Mouse (Mus musculus) hindbrain, embryonic 13.5 days (tissue): ENCODE data around the gene Ptprh. TPM values are rescaled to one million over a fixed set of nuclear protein-coding genes. Genes with fewer than 3 reads are reported as not detected.
A peak's percentile ranks its signal among the peaks of the same experiment; 100 is the strongest.

ENCODE experiments used
- ATAC-seq: fragments of 200-750 bp; cut with Nextera tagmentation; 2 replicates; pipeline ENCODE4 v1.8.0; 2017; ENCODE audit warnings: moderate TSS enrichment; ENCODE audit not compliant: low FRiP score
- H3K27ac ChIP-seq: fragments of 300-500 bp; sonication (generic); 2 replicates; pipeline ENCODE4 v1.5.1; 2015; ENCODE audit warnings: inconsistent platforms, mild to moderate bottlenecking, moderate library complexity
- H3K27me3 ChIP-seq: fragments of 300-500 bp; sonication (generic); 2 replicates; pipeline ENCODE4 v1.6.1; 2015; ENCODE audit warnings: mild to moderate bottlenecking, inconsistent platforms
- H3K36me3 ChIP-seq: fragments of 300-500 bp; sonication (generic); 2 replicates; pipeline ENCODE4 v1.6.1; 2015; ENCODE audit warnings: mild to moderate bottlenecking, inconsistent platforms
- H3K4me1 ChIP-seq: fragments of 300-500 bp; sonication (generic); replicated peaks from 2 replicates; pipeline ENCODE4 v1.6.1; 2015; ENCODE audit warnings: inconsistent platforms
- H3K4me2 ChIP-seq: fragments of 300-500 bp; sonication (generic); 2 replicates; pipeline ENCODE4 v1.6.1; 2015; ENCODE audit warnings: inconsistent platforms, mild to moderate bottlenecking, moderate library complexity
- H3K4me3 ChIP-seq: fragments of 300-500 bp; sonication (generic); 2 replicates; pipeline ENCODE4 v1.5.1; 2015; ENCODE audit warnings: mild to moderate bottlenecking, inconsistent platforms
- H3K9ac ChIP-seq: fragments of 300-500 bp; sonication (generic); 2 replicates; pipeline ENCODE4 v1.6.1; 2015; ENCODE audit warnings: mild to moderate bottlenecking, inconsistent platforms
- H3K9me3 ChIP-seq: fragments of 300-500 bp; sonication (generic); 2 replicates; pipeline ENCODE4 v1.6.1; 2016; ENCODE audit warnings: inconsistent platforms
- WGBS: fragments of 180-500 bp; shearing (Covaris S2); methylation state at CpG from one replicate; pipeline ENCODE4 v1.1.7; 2015; 5-methylcytosine and 5-hydroxymethylcytosine counted together
- microRNA-seq: library from miRNA; unstranded; fragments of <30 nt; microRNA quantifications from one replicate; pipeline ENCODE4, GENCODE M21; 2016
- polyA plus RNA-seq: library from polyadenylated mRNA; unstranded; fragments of >200 nt; fragmentation: Nextera tagmentation; extraction: Ambion mirVana; gene quantifications from 2 replicates; pipeline ENCODE4 v1.2.1, GENCODE M21; 2015

The Ptprh gene
- polyA plus RNA-seq, 1 experiment from 2014 or later, result 0.71 TPM

GRCm38 (mm10) chr7:4503858-4504257, 100.0 kb downstream of the Ptprh start:
- Histone ChIP-seq H3K9me3 (no peaks in the 10 kb centered on the region), H3K27me3 (0 out of 2 replicates have a peak, but pooled peaks cover 8% of the 10 kb centered on the region), H3K9ac (no peak overlapping the region), H3K36me3 (no peaks in the 10 kb centered on the region), H3K4me2 (no peak overlapping the region), H3K27ac (no peak overlapping the region), H3K4me1 (peaks cover 24% of the 10 kb centered on the region), H3K4me3 (no peak overlapping the region)
- no peak for ATAC-seq
- WGBS, result 91% methylated on average over 5 of the region's 5 CpGs

DNA sequence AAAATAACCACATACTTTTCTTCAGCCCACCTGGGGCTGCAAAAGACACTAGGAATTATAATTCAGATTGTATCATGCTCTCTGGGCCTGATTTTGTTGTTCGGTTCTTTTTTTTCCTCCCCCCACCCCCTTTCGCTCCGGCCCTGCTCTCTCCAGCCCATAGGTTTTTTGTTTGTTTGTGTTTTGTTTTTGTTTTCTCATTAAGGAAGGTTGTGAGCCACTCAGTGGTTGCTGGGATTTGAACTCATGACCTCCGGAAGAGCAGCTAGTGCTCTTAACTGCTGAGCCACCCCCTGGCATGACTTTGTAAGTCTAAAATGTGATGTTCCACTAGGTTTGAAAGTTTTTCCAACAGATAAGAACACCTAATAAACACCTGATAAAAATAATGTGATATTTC, 100.7 kb downstream of the Ptprh start:
- no peak for ATAC-seq
- Histone ChIP-seq H3K4me3 (no peak overlapping the region), H3K4me1 (peaks cover 32% of the 10 kb centered on the region), H3K27ac (no peak overlapping the region), H3K4me2 (0 out of 2 replicates have a peak overlapping the region, but pooled peaks have one; percentile 89), H3K36me3 (no peaks in the 10 kb centered on the region), H3K27me3 (0 out of 2 replicates have a peak, but pooled peaks cover under 1% of the 10 kb centered on the region), H3K9me3 (no peaks in the 10 kb centered on the region), H3K9ac (no peak overlapping the region)
- WGBS, result 78% methylated on average over 4 of the region's 4 CpGs

- Histone ChIP-seq H3K9me3 (no peaks in the 10 kb centered on the region), H3K4me1 (peaks cover 37% of the 10 kb centered on the region), H3K9ac (peak overlapping the region; percentile 94), H3K36me3 (peaks cover under 1% of the 10 kb centered on the region; the same call in 1 of the 2 replicates), H3K27ac (peak overlapping the region; percentile 92; the same call in 1 of the 2 replicates), H3K4me3 (peak overlapping the region; percentile 88), H3K4me2 (peak overlapping the region; percentile 89), H3K27me3 (no peaks in the 10 kb centered on the region)
- peak; percentile 8; the same call in 1 of the 2 replicates for ATAC-seq
- 14% methylated on average over 14 of the region's 14 CpGs for WGBS
These were observed 101.3 kb downstream of the Ptprh start for GRCm38 (mm10) chr7:4502421-4503090.

DNA sequence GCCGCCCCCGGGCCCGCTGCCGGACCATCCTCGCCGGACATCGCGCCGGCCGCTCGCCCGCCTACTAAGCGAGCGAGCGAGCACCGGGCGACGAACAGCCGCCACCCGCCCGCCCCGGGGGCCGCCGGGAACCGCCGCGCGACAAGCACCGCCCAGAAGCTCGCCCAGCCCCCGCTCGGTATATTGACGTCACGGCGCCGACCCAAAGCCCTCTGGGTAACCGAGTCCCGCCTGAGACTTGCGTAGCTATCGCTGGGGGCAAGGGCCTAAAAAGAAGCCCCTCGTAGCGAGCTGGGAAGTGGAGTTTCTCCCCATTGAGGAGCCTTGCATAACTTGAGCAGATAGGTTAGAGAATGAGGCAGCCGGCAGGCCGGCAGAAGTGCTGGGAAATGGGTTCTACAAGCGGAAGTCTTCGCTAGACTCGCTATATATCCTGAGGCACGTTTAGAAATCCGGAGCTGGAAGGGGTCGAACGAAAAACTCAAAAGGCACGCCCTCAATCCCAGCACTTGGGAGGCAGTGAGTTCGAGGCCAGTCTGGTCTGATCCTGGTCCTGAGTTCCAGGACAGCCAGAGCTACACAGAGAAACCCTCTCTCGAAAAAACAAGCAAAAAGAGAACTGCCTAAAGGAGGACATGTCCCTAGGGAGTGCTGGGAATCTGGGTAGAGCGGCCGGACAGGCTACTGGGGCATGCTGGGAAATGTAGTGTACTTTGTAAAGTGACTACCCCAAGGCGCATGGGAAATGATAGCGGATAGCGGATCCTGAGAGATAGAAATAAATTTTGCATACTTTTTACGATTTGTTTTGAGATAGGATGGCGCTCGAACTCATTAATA, 102.1 kb downstream of the Ptprh start, which contains the start of gene Ppp1r12c:
TSS of gene Ppp1r12c (minus strand) at position 123 of the 840 bp plus-strand sequence.
- Histone ChIP-seq H3K36me3 (peaks cover 8% of the 10 kb centered on the region), H3K4me2 (peak within 1 kb of the TSS; percentile 89), H3K4me3 (peak within 1 kb of the TSS; percentile 88), H3K27ac (peak within 1 kb of the TSS; percentile 92), H3K27me3 (no peaks in the 10 kb centered on the region), H3K9me3 (no peaks in the 10 kb centered on the region), H3K9ac (peak within 1 kb of the TSS; percentile 94), H3K4me1 (peaks cover 45% of the 10 kb centered on the region)
- ATAC-seq, result peak; percentile 95
- under 1% methylated on average over 60 of the region's 62 CpGs for WGBS

DNA sequence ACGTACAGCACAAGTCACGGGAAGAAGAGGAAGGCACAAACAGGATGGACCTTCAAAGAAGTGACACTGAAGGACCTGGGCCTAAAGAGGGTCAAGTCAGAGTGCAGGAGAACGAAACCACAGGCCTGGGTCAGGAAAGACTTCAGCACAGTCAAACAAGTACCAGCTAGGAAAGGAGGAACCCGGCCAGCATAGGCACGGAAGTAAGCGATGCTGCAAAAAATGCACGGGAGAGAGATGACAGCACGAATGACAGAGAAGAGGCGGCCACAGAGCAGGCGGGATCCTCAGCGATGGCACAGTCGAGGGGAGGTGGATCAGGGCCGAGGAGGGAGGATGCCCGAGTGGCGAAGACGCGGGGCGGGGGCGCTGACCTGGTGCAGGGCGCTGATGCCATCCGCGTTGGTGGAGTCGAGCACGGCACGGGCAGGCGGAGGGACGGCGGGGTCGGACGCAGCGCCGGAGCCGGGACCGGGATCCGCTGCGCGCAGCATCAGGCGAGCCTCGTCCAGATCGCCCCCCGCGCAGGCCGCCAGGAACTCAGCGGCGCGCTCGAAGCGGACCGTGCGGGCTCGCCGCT, 102.9 kb downstream of the Ptprh start:
- Histone ChIP-seq H3K27me3 (no peaks in the 10 kb centered on the region), H3K27ac (peak overlapping the region; percentile 92), H3K4me3 (peak overlapping the region; percentile 88), H3K4me2 (peak overlapping the region; percentile 89), H3K36me3 (peaks cover 15% of the 10 kb centered on the region), H3K4me1 (peaks cover 45% of the 10 kb centered on the region), H3K9me3 (no peaks in the 10 kb centered on the region), H3K9ac (peak overlapping the region; percentile 94)
- under 1% methylated on average over 40 of the region's 52 CpGs for WGBS
- peak; percentile 53 for ATAC-seq

DNA sequence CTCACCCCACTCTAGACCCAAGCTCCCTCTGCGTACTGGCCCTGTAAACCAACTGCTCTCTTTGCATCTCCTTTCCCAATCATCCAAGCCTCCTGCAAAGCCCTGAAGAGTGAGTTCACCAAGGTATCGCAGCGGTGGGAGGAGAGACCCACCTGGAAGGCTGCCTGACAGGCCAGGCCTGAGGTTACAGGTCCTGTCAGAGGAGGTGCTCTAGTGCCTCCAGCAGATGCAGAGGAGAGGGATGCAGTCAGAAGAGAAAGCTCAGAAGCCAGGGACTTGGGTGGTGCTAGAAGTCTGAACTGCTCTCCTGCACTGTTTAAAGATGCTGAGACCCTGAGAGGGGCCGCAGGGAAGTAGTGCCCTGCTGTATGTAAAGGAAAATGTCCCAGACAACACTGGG, 104.8 kb downstream of the Ptprh start:
- peak overlapping the region; percentile 88 for H3K4me3 ChIP-seq

More for the DNA sequence above, 104.8 kb downstream of the Ptprh start:
- Histone ChIP-seq H3K36me3 (peaks cover 28% of the 10 kb centered on the region), H3K4me2 (peak overlapping the region; percentile 89), H3K4me1 (peaks cover 45% of the 10 kb centered on the region), H3K9me3 (no peaks in the 10 kb centered on the region), H3K9ac (peak overlapping the region; percentile 94), H3K27me3 (no peaks in the 10 kb centered on the region), H3K27ac (no peak overlapping the region)
- WGBS, result 95% methylated on average over 4 of the region's 4 CpGs
- no peak for ATAC-seq

Small RNA genes within 50 kb of the gene (microRNA-seq; reads per million reads assigned to microRNA genes)
- not detected for gene Gm23577

Other genes with a start within 250 kb of the Ptprh start
- 0.13 and 0.19 TPM in 2 replicates for gene Gp6, start 206.3 kb downstream of the Ptprh start, polyA plus RNA-seq
- 37.2 and 37.7 TPM in 2 replicates for gene Rdh13, start 158.4 kb downstream of the Ptprh start, polyA plus RNA-seq
- gene Eps8l1, start 143.4 kb downstream of the Ptprh start, polyA plus RNA-seq, result 9.3 and 10.6 TPM in 2 replicates
- gene Ppp1r12c, start 102.4 kb downstream of the Ptprh start, polyA plus RNA-seq, result 39.6 and 49.7 TPM in 2 replicates
- 7.4 and 7.5 TPM in 2 replicates for gene Tnnt1, start 87.7 kb downstream of the Ptprh start, polyA plus RNA-seq
- 3.8 and 3.9 TPM in 2 replicates for gene Tnni3, start 79.8 kb downstream of the Ptprh start, polyA plus RNA-seq
- gene Dnaaf3, start 71.6 kb downstream of the Ptprh start, polyA plus RNA-seq, result 2.0 and 2.8 TPM in 2 replicates
- 78.7 and 82.6 TPM in 2 replicates for gene Syt5, start 56.5 kb downstream of the Ptprh start, polyA plus RNA-seq
- 3.5 and 3.8 TPM in 2 replicates for gene Tmem86b, start 27.4 kb upstream of the Ptprh start, polyA plus RNA-seq
- 9.7 and 12.4 TPM in 2 replicates for gene Ppp6r1, start 55.0 kb upstream of the Ptprh start, polyA plus RNA-seq
- gene Hspbp1, start 81.0 kb upstream of the Ptprh start, polyA plus RNA-seq, result 128 and 137 TPM in 2 replicates
- gene Brsk1, start 86.6 kb upstream of the Ptprh start, polyA plus RNA-seq, result 7.2 and 7.5 TPM in 2 replicates
- 0.12 and 0.19 TPM in 2 replicates for gene Tmem150b, start 121.2 kb upstream of the Ptprh start, polyA plus RNA-seq
- 79.4 and 86.8 TPM in 2 replicates for gene Kmt5c, start 136.1 kb upstream of the Ptprh start, polyA plus RNA-seq
- 16.4 and 21.1 TPM in 2 replicates for gene Cox6b2, start 149.1 kb upstream of the Ptprh start, polyA plus RNA-seq
- gene Fam71e2, start 167.3 kb upstream of the Ptprh start, polyA plus RNA-seq, result not detected in 2 replicates
- 0.38 and 0.56 TPM in 2 replicates for gene Il11, start 178.8 kb upstream of the Ptprh start, polyA plus RNA-seq
- not detected in 2 replicates for gene Tmem190, start 178.9 kb upstream of the Ptprh start, polyA plus RNA-seq
- gene Tmem238, start 185.6 kb upstream of the Ptprh start, polyA plus RNA-seq, result 2.5 and 3.5 TPM in 2 replicates
- gene Rpl28, start 188.8 kb upstream of the Ptprh start, polyA plus RNA-seq, result 239 and 250 TPM in 2 replicates
- gene Ube2s, start 208.5 kb upstream of the Ptprh start, polyA plus RNA-seq, result 252 and 267 TPM in 2 replicates
- 10.9 and 11.6 TPM in 2 replicates for gene Shisa7, start 240.7 kb upstream of the Ptprh start, polyA plus RNA-seq